Mouse (Mus musculus) gastrocnemius, postnatal 4 days (tissue): ENCODE measurements around the gene Cdk20. TPM values are rescaled to one million over a fixed set of nuclear protein-coding genes. Genes with fewer than 3 reads are reported as not detected.
"Not testable (repeated sequence)": the region's sequence is repeated elsewhere in the genome, so short reads cannot be mapped to it uniquely, and the experiment has no call there.

Experiments used
- DNase-seq, 2 experiments: peaks; one replicate each; pipeline ENCODE4 v3.0.0; 2021 to 2022; ENCODE audit warnings: low spot score in 2 of 2, mixed read lengths in 2 of 2
- total RNA-seq, 2 experiments: library from RNA; stranded (reverse); gene quantifications; 2 replicates each; pipeline ENCODE4 v1.2.3; 2021

Cdk20 gene
- total RNA-seq, 2 experiments from 2014 or later: 3.9 to 5.2 TPM

DNA sequence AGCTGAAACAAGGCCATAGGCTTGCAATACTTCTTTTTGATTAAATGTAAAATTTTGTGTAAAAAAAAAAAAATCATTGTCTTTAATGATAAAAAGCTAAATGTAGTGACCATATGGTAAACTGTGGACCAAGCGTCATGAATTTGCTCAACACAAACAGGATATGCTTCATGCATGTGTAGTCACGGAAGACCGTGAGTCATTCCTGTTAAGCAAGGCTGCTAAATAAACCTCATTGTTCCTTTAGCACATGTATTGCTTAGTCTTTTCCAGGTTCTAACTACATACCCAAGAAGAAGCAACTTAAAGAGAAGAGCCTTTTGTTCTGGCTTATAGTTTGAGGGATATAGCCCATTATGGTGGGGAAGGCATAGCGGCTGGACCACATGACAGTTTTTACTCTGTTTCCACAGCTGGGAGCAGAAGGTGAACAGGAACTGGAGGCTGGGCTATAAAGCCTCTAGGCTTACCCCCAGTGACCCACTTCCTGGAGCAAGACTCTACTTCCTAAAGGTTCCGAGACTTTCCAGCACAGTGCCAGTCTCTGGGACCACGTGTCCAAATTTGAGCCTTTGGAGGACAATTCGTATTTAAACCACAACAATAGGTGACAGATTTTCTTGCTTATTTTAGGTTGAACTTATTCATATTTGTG is 10.0 kb upstream of the Cdk20 start:
- no peak for DNase-seq

DNA sequence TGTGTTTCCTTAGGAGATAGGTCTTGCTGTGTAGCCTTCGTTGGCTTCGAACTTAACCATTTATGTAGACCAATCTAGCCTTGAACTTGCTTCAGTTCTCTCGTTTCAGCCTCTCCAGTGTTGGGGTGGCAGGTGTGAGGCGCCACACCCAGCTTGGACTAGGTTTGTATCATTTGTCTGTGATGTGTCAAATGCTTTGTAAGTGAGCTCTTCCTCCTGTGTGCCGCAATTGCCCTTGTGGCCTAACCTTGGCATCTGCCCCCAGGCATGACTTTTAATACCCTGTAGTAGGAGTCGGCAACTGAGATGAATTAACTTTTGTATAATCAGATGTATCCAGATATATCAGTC is 9.5 kb upstream of the Cdk20 start:
- DNase-seq: no peak

DNA sequence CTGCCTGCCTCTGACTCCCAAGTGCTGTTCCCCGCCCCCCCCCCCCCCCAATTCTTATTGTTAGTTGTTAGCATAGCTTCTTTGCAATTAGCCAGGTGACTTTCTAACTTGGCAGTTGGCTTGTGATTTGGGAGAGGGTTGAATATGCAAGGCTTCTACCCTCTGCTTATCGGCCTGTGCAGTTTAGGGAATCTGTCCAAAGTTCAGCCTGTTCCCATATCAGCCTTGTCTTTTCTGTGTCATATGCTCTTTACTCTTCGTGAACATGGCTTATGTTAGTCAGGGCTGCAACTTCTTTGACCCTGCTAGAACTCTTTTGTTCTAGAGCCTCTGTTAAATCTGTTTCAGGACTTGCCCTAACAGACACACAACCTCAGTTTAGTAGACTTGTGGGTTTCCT is 7.8 kb upstream of the Cdk20 start:
- DNase-seq: no peak

DNA sequence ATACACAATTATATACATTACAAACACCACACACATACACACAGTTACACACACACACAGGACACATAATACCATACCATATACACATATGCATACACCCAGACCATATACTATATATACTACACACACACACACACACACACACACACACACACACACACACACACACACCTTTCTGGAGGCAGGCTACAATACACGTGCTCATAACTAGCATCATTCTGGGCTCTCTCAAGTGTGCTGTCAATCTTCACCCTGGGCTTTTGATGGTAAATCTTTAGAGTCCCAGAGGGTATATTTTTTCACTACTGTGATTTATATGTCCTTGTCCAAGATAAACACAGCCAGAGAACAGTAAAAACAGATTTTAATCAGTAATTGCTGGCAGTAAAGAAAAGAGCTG is 6.8 kb upstream of the Cdk20 start:
- no peak for DNase-seq

DNA sequence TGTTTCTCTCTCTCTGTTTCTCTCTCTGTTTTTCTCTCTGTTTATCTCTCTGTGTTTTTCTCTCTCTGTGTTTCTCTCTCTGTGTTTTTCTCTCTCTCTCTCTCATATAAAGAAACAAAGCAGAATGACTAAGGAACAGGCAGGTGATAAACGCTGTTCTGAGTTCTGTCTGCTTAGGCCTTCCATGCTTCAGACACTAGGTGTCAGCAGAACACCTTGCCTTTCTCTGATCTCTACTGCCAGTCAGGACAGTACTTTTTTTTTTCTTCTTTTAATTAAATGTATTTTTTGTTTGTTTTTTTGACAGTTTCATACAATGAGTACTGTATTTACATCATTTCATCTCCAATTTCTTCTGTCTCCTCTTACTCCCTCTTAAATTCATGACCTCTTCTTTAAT is 2.8 kb upstream of the Cdk20 start:
- DNase-seq: no peak

DNA sequence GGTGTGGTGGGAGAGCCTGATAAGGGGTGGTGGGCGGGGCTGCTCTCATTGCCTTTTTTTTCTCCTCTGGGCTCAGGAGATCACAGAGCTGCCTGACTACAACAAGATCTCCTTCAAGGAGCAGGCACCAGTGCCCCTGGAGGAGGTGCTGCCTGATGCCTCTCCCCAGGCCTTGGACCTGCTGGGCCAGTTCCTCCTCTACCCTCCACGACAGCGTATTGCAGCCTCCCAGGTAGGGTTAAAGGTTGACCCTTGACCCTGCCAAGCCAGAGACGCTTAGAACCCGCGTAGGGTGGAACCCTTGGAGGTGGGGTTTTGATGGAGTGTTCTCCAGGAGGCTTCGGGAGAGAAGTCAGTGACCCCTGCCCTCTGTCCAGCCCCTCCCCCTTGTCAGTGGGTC is 5.7 kb downstream of the Cdk20 start:
- DNase-seq: no peak

DNA sequence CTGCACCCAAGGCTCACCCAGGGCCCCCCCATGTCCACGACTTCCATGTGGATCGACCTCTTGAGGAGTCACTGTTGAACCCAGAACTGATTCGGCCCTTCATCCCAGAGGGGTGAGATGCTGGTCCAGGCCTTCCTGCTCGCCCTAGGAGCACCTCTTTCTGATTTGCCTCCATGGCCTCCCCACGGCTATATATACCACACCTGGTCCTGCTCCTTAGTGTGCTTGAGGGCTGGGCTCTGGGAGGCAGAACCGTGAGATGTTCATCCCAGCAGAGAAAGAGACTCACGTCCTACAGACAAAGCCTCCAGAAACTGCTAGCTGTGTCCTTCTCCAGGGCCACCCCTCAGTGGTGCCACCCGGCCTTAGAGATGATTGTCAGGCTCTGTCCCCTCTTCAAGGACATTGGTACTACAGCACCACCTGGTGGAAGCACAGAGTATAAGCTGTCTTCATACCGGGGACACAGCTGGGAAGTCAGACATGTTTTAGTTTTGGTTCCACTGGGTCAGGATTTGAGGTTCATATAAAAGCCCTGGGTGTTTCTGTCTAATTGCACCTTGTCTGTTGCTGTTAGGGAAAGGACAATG is 6.8 kb downstream of the Cdk20 start:
- peak in 1 of 2 experiments; percentile 67 for DNase-seq

DNA sequence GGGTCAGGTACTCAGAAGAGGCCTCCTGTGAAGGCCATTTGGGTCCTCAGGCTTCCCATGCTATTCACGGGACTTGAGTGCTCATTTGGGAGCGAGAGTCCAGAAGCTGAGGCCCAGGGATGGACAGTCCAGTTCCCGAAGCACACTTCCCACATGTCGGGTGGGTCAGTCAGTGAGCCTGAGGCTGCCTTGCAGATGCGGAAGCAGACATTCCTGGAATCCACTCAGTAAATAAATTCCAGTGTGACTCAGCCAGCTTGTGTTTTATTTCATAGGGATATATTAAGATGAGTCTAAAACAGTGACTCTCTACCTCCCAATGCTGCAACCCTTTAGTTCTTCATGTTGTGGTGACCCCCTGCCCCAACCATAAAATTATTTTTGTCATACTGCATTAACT is 7.4 kb downstream of the Cdk20 start:
- no peak for DNase-seq

DNA sequence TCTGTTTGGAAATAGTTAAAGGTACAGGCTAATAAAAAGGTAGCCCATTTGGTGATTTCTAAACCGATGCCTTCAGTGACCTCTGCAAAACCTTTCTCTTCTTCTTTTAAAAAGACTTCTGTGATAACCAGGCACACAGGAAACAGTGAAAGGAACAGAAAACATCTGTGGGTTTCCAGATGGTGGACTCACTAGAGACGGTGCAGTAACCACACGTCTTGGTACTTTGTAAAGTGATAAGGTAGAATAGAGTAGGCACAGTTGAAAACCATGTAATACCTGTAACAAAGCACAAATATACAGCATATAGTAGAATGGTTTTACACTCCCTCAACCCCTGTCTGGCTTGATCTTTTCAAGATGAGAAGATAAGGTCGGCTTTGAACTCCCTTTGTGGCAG is 8.5 kb downstream of the Cdk20 start:
- DNase-seq: no peak

DNA sequence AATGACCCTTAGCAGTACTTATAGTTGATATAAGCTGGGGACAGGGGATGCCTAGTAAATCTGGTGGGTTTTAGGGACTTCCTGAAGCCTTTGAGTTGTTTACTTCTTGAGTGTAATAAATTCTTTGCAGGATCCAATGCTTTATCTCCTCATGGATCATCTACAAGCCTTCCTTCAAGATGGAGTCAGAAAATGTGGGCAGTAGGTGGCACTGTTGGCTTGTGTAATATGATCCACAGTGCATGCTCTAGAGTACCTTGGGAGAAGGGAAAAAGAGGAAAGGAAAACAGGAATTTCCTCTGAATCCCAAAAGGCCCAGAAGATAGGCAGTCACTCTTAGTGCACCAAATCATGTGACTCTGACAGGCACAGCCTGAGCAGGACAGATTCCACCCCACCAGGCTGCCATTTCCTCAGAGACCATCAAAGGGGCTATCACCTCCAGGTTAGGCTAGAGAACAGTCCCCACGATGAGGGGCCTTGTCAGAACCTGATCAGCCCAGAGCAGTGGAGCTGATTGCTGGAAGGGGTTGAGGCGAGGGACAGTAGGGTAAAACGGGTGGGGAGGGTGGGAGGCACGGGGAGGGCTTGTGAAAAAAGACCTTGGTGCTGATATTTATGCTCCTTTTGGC is 11.3 kb downstream of the Cdk20 start:
- DNase-seq: no peak

DNA sequence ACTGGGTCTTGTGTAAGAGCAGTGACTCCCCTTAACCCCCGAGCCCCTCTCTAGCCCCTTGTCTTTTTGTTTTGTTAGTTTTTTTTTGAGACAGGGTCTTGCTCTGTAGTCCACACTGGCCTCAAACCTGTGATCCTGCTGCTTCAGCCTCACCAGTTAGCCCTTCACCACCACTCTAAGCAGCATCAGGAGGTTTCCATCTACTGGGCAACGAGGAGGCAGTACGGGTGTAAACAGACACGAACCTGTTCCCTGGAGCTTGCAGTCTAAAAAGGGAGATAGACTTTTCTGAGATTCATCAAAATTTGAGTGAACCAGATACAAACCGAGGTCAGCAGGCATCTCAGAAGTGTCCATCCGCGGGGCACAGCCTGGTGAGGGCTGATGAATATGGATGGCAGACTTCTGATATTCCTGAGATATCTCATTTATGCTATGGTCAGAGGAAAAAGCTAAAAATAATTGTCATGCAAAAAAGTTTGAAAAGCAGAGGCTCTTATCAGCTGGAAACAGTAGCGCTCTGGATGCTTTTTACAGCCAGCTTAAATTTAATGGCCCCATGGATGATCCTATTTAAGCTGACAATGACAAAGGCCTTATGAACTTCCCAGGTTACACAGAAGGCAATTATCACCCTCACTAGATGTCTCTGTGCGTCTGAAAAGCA is 13.3 kb downstream of the Cdk20 start:
- DNase-seq: no peak

DNA sequence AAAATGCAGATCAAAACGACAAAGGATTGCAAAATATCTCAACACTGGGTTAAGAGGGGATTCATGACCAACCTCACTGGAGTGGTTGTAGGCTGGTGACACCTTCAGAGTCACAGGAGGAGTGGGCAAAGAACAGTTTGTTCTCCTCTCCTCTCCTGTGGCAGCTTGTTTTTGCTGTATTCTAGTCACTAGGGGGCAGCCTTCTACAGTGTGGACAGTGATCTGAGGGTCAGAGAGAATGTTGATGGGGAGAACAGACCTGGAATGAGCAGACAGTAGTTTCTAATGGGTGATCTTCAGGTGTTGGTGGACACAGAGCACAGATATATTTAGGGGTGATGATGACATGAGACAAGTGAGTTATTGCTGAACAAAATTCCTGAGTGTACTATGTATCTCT is 15.8 kb downstream of the Cdk20 start:
- no peak for DNase-seq

DNA sequence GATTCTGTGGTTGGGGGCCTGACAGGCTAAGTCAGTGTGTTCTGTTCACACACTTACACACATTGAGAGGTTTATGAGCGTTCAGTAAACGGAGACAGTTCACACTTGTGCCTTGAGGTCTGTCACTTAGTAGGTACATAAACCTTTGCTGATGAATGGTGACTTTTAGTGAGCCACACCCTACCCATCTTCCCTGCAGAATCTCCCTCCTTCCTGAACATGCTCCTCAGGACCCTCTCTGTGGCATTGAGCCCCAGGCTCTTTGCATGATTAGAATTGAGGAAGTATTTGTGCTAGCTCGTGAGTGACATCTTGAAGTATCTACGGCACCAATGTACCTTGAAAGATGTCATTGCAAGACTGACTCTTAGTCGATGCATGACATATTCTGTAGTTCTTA is 16.6 kb downstream of the Cdk20 start:
- no peak for DNase-seq

DNA sequence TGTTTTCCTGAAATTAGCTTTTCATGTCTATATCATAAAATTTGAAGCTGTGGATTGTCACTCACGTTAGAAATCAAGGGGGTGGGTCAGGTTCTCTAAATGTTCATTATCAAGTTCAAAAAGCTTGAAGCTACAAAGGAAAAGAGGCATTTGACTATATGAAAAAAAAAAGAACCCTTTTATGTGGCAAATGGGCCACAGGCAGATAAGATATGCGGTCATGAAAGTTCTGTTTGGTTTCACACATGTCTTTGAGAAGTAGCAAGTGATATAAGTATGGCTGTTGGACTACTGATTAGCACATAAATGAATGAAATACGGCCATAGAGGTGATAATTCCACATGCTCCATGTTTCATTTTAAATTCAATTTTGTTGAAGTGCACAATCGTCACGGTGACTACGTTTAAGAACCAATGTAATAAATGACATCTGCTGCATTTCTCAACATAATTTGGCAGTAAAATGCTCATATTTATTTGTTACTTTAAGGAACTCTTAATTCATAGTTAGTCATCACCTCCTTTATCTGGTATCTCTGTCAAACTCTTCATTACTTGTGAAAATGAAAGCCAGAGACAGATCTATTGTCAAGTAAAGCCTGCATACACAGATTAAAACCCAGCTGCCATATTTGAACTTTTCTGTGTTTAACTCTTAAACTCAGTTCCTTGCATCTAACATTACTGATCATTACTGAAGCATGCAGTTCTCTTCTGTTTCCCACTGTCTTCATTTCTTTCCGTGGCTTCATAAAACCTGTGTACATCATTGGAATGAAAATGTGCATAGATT is 18.1 kb downstream of the Cdk20 start:
- DNase-seq: no peak

DNA sequence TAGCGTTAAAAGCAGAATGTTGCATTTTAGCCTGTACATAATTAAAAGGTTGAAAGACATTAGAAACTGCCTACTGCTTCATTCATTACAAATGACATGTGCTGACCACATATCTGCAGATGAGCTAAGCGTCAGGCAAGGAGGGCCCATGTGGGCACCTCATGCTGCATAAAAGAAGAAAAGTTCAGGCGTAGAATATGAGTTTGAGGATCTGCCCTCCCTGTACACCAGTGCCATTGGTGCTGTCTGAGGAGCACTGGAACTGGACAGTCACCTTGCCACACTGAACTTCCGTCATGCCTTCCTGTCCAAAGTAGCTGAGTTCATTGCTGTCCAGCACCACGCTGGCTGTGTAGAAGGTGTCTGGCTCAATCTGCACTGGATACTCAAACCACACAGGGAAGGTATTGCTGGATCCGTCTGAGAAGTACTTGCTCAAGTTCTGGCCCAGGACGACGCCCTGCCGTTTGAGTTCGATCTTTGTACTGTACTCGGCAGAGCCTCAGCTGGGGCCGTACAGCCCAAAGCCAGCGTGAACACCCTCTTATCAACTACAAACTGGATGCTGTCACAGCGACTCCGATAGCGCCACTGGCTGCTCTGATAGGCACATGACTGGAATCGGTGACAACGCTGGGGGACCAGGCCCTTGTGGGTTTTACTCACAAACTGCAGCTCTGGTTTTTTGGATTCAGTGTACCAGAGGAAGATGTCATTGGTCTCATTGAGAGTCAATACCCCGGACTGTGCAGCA is 25.3 kb downstream of the Cdk20 start:
- not testable (repeated sequence) for DNase-seq

DNA sequence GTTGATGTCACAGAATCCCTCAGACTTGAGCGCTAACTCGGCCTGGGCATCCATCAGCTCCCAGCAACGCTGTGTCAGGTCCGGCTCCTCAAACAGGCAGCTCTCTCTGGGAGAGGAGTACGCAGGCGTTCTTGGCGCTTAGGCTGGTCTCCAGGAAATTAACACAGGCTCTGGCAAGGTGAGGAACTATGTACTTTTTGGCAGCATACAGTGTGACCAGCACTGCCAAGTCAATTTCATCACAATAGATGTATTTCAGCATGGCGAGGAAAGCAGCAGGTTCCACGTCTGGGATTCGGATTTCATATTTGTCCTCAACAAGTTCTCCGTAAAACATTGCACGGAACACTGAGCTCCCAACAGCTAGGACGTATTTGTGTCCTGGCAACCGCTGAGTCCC is 26.1 kb downstream of the Cdk20 start:
- no peak for DNase-seq

DNA sequence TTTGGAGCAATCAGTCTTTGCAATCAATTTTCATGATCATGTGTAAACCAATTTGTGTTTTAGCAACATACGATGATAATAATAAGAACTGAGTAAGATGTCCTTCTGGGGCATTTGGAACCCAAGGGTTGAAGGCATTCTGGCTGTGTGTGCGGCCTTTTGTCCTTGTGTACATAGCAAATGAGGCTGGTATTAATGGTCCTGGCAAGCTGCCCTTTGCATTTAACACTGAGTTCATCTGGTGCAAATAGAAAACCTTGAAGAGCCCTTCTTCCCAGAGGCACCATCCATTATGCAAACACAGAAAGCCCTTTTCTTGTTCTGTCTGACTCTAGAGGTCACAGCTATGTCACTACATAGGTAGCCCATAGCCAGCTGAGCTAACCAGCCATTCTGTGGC is 30.5 kb downstream of the Cdk20 start:
- DNase-seq: no peak

DNA sequence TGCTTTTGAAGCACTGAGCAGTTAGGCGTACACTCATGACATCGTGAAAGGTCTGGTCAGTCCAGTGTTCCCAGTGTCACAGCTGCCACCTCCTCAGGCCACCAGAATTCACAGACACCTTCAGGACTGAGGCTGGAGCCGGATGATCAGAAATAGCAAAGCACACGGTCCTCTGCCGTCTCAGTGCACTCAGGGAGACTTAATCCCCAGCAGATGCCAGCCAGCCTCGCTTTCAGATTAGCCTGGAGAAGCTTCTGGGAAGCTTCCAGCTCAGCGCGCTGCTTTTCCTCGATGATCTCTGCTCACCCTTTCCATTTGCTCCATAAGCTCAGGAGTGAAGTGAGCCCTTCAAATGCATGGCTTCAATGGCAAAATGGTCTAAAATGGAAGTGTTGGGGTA is 33.1 kb downstream of the Cdk20 start:
- no peak for DNase-seq

DNA sequence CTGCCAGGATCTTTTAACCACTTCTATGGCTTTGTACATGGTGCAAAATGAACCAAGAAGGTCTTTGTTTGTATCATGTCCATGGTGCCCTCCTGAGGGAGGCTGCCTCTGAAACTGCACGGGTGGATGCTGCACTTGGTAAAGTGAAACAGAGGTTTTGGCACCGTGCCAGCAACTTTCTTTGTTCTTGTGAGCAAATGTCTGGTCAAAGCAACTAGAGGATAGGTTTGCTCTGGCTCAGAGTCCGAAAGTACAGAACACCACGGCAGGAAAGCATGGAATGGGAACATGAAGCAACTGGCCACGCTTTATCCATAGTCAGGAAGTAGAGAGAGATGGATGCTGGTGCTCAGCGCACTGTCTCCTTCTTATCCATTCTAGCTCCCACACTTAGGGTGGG is 35.8 kb downstream of the Cdk20 start:
- DNase-seq: peak in 1 of 2 experiments; percentile 18

DNA sequence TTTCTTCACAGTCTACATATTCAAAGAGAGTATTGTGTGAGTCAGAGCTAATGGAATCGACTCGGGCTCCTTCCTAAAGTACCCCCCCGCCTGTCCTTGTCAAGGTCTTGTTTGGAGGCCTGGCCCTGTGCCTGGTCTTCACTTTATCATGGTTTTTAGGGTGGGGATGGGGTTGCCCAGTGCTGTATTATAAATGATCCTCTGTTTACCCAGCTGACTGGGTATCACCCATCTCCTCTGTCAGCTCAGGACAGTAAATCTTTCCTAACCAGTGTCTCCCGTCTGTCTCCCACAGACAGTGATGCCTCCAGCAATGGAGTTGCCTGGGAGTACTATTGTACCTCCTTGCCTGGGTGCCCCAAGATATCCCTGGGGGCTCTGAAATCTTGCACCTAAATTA is 45.9 kb downstream of the Cdk20 start:
- DNase-seq: no peak

DNA sequence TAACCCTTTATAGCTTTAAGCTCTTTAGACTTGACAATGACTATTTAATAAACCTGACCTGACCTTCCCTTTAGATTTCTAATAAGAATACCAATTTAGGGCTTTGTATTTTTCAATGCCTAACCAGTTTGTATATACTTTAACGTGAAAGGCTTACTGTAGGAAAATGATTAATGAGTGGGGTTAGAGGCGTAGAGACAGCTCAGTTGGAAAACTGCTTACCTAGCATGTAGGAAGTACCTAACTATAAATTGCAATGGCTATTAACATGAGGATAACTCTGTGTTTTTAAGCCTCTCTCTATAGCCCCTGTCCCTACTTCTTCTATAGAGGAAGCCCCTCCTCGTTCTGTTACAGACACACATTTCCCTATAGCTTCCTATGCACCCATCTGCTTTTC is 47.8 kb downstream of the Cdk20 start:
- DNase-seq: no peak
